Mouse (Mus musculus): ENCODE results near the gene Slfn14. TPM values are rescaled to one million over a fixed set of nuclear protein-coding genes. Genes with fewer than 3 reads are reported as not detected.
A peak's percentile ranks its signal among the peaks of the same experiment; 100 is the strongest.
"Not testable (repeated sequence)": the region's sequence is repeated elsewhere in the genome, so short reads cannot be mapped to it uniquely, and the experiment has no call there.

The Slfn14 gene
- polyA plus RNA-seq (2014; fragmentation: Nextera tagmentation; extraction: Ambion mirVana) = 3.1 and 3.9 TPM in 2 replicates

GRCm38 (mm10) chr11:83286566-83286965, at the start of gene Slfn14:
TSS of gene Slfn14 (minus strand) at chr11:83286726.
- H3K4me1 ChIP-seq (ENCODE audit: control insufficient read depth, insufficient read depth, low read length) = peaks cover 4% of the 10 kb centered on the region; the same call in 1 of the 2 replicates
- 45% methylated on average over 1 of the region's 1 CpGs for WGBS (ENCODE audit: insufficient replicate concordance)
- peak within 1 kb of the TSS; percentile 31 for H3K4me3 ChIP-seq (ENCODE audit: low read depth, low read length)
- H3K27me3 ChIP-seq (ENCODE audit: control insufficient read depth, insufficient read depth, low read length) = peaks cover 3% of the 10 kb centered on the region; the same call in 1 of the 2 replicates
- peak; percentile 50; the same call in 1 of the 2 replicates for ATAC-seq (replicated peaks; ENCODE audit: insufficient number of reproducible peaks, low FRiP score, low TSS enrichment)
- no peaks in the 10 kb centered on the region for H3K36me3 ChIP-seq (ENCODE audit: control insufficient read depth, insufficient read depth, low read length)
- H3K9ac ChIP-seq (ENCODE audit: low read depth, low read length) = 0 out of 2 replicates have a peak within 1 kb of the TSS, but pooled peaks have one; percentile 10
- peak within 1 kb of the TSS; percentile 35; the same call in 1 of the 2 replicates for H3K27ac ChIP-seq (ENCODE audit: low read depth, low read length)
- peak within 1 kb of the TSS; percentile 38 for H3K4me2 ChIP-seq
- H3K9me3 ChIP-seq (replicated peaks; ENCODE audit: control insufficient read depth, low read length) = no peaks in the 10 kb centered on the region

- WGBS (ENCODE audit: insufficient replicate concordance) = 88% methylated on average over 7 of the region's 7 CpGs
- no peak for ATAC-seq (replicated peaks; ENCODE audit: insufficient number of reproducible peaks, low FRiP score, low TSS enrichment)
- peaks cover 17% of the 10 kb centered on the region for H3K36me3 ChIP-seq (ENCODE audit: control insufficient read depth, insufficient read depth, low read length)
Observed at GRCm38 (mm10) chr11:83335826-83336225, 49.3 kb upstream of the Slfn14 start.

GRCm38 (mm10) chr11:83327427-83327826, 40.9 kb upstream of the Slfn14 start:
- no peak for ATAC-seq (replicated peaks; ENCODE audit: insufficient number of reproducible peaks, low FRiP score, low TSS enrichment)
- Histone ChIP-seq H3K9me3 (replicated peaks; ENCODE audit: control insufficient read depth, low read length) (no peaks in the 10 kb centered on the region), H3K4me1 (ENCODE audit: control insufficient read depth, insufficient read depth, low read length) (no peaks in the 10 kb centered on the region), H3K9ac (ENCODE audit: low read depth, low read length) (no peak overlapping the region), H3K27me3 (ENCODE audit: control insufficient read depth, insufficient read depth, low read length) (no peaks in the 10 kb centered on the region), H3K4me2 (no peak overlapping the region), H3K27ac (ENCODE audit: low read depth, low read length) (no peak overlapping the region), H3K36me3 (ENCODE audit: control insufficient read depth, insufficient read depth, low read length) (peaks cover 4% of the 10 kb centered on the region; the same call in 1 of the 2 replicates), H3K4me3 (ENCODE audit: low read depth, low read length) (no peak overlapping the region)
- WGBS (ENCODE audit: insufficient replicate concordance) = 58% methylated on average over 3 of the region's 3 CpGs

More at GRCm38 (mm10) chr11:83335826-83336225, 49.3 kb upstream of the Slfn14 start:
- Histone ChIP-seq H3K27ac (ENCODE audit: low read depth, low read length) (no peak overlapping the region), H3K4me3 (ENCODE audit: low read depth, low read length) (no peak overlapping the region), H3K9me3 (replicated peaks; ENCODE audit: control insufficient read depth, low read length) (no peaks in the 10 kb centered on the region), H3K9ac (ENCODE audit: low read depth, low read length) (no peak overlapping the region), H3K27me3 (ENCODE audit: control insufficient read depth, insufficient read depth, low read length) (no peaks in the 10 kb centered on the region), H3K4me2 (no peak overlapping the region), H3K4me1 (ENCODE audit: control insufficient read depth, insufficient read depth, low read length) (no peaks in the 10 kb centered on the region)

- H3K9ac ChIP-seq (ENCODE audit: low read depth, low read length); H3K4me3 ChIP-seq (ENCODE audit: low read depth, low read length); H3K9me3 ChIP-seq (replicated peaks; ENCODE audit: control insufficient read depth, low read length); ATAC-seq (replicated peaks; ENCODE audit: insufficient number of reproducible peaks, low FRiP score, low TSS enrichment); H3K4me2 ChIP-seq; H3K4me1 ChIP-seq (ENCODE audit: control insufficient read depth, insufficient read depth, low read length); H3K27ac ChIP-seq (ENCODE audit: low read depth, low read length); H3K27me3 ChIP-seq (ENCODE audit: control insufficient read depth, insufficient read depth, low read length): not testable (repeated sequence)
- WGBS (ENCODE audit: insufficient replicate concordance) = 87% methylated on average over 3 of the region's 3 CpGs
- peaks cover 11% of the 10 kb centered on the region for H3K36me3 ChIP-seq (ENCODE audit: control insufficient read depth, insufficient read depth, low read length)
Observed at GRCm38 (mm10) chr11:83326692-83327091, 40.2 kb upstream of the Slfn14 start.

GRCm38 (mm10) chr11:83319048-83319447, 32.5 kb upstream of the Slfn14 start:
- Histone ChIP-seq H3K9ac (ENCODE audit: low read depth, low read length) (no peak overlapping the region), H3K4me2 (no peak overlapping the region), H3K27ac (ENCODE audit: low read depth, low read length) (no peak overlapping the region), H3K4me1 (ENCODE audit: control insufficient read depth, insufficient read depth, low read length) (no peaks in the 10 kb centered on the region), H3K9me3 (replicated peaks; ENCODE audit: control insufficient read depth, low read length) (no peaks in the 10 kb centered on the region), H3K27me3 (ENCODE audit: control insufficient read depth, insufficient read depth, low read length) (no peaks in the 10 kb centered on the region), H3K36me3 (ENCODE audit: control insufficient read depth, insufficient read depth, low read length) (peaks cover 14% of the 10 kb centered on the region), H3K4me3 (ENCODE audit: low read depth, low read length) (no peak overlapping the region)
- 83% methylated on average over 4 of the region's 4 CpGs for WGBS (ENCODE audit: insufficient replicate concordance)
- no peak for ATAC-seq (replicated peaks; ENCODE audit: insufficient number of reproducible peaks, low FRiP score, low TSS enrichment)

GRCm38 (mm10) chr11:83312471-83312870, 25.9 kb upstream of the Slfn14 start:
- H3K4me1 ChIP-seq (ENCODE audit: control insufficient read depth, insufficient read depth, low read length) = no peaks in the 10 kb centered on the region
- no peaks in the 10 kb centered on the region for H3K27me3 ChIP-seq (ENCODE audit: control insufficient read depth, insufficient read depth, low read length)
- no peak overlapping the region for H3K27ac ChIP-seq (ENCODE audit: low read depth, low read length)
- no peak overlapping the region for H3K9ac ChIP-seq (ENCODE audit: low read depth, low read length)
- no peak overlapping the region for H3K4me2 ChIP-seq
- peaks cover 6% of the 10 kb centered on the region for H3K36me3 ChIP-seq (ENCODE audit: control insufficient read depth, insufficient read depth, low read length)
- ATAC-seq (replicated peaks; ENCODE audit: insufficient number of reproducible peaks, low FRiP score, low TSS enrichment) = no peak
- WGBS (ENCODE audit: insufficient replicate concordance) = 87% methylated on average over 5 of the region's 5 CpGs
- H3K9me3 ChIP-seq (replicated peaks; ENCODE audit: control insufficient read depth, low read length) = no peaks in the 10 kb centered on the region
- H3K4me3 ChIP-seq (ENCODE audit: low read depth, low read length) = no peak overlapping the region

GRCm38 (mm10) chr11:83306700-83307253, 20.3 kb upstream of the Slfn14 start:
- H3K4me3 ChIP-seq (ENCODE audit: low read depth, low read length) = no peak overlapping the region
- no peak for ATAC-seq (replicated peaks; ENCODE audit: insufficient number of reproducible peaks, low FRiP score, low TSS enrichment)

GRCm38 (mm10) chr11:83304485-83304884, 18.0 kb upstream of the Slfn14 start:
- no peak overlapping the region for H3K9ac ChIP-seq (ENCODE audit: low read depth, low read length)
- no peak for ATAC-seq (replicated peaks; ENCODE audit: insufficient number of reproducible peaks, low FRiP score, low TSS enrichment)
- H3K27ac ChIP-seq (ENCODE audit: low read depth, low read length) = no peak overlapping the region
- H3K36me3 ChIP-seq (ENCODE audit: control insufficient read depth, insufficient read depth, low read length) = no peaks in the 10 kb centered on the region; the same call in none of the 2 replicates
- H3K4me2 ChIP-seq = no peak overlapping the region; the same call in 1 of the 2 replicates
- H3K4me3 ChIP-seq (ENCODE audit: low read depth, low read length) = no peak overlapping the region
- no peaks in the 10 kb centered on the region for H3K9me3 ChIP-seq (replicated peaks; ENCODE audit: control insufficient read depth, low read length)
- 84% methylated on average over 2 of the region's 2 CpGs for WGBS (ENCODE audit: insufficient replicate concordance)
- no peaks in the 10 kb centered on the region for H3K27me3 ChIP-seq (ENCODE audit: control insufficient read depth, insufficient read depth, low read length)
- H3K4me1 ChIP-seq (ENCODE audit: control insufficient read depth, insufficient read depth, low read length) = peaks cover 10% of the 10 kb centered on the region

More at GRCm38 (mm10) chr11:83306700-83307253, 20.3 kb upstream of the Slfn14 start:
- no peaks in the 10 kb centered on the region for H3K27me3 ChIP-seq (ENCODE audit: control insufficient read depth, insufficient read depth, low read length)
- no peak overlapping the region for H3K27ac ChIP-seq (ENCODE audit: low read depth, low read length)
- no peaks in the 10 kb centered on the region for H3K9me3 ChIP-seq (replicated peaks; ENCODE audit: control insufficient read depth, low read length)
- H3K36me3 ChIP-seq (ENCODE audit: control insufficient read depth, insufficient read depth, low read length) = no peaks in the 10 kb centered on the region; the same call in none of the 2 replicates
- 80% methylated on average over 4 of the region's 4 CpGs for WGBS (ENCODE audit: insufficient replicate concordance)
- no peak overlapping the region for H3K4me2 ChIP-seq
- H3K9ac ChIP-seq (ENCODE audit: low read depth, low read length) = no peak overlapping the region
- H3K4me1 ChIP-seq (ENCODE audit: control insufficient read depth, insufficient read depth, low read length) = peaks cover 10% of the 10 kb centered on the region

- ATAC-seq (replicated peaks; ENCODE audit: insufficient number of reproducible peaks, low FRiP score, low TSS enrichment) = no peak
- Histone ChIP-seq H3K4me1 (ENCODE audit: control insufficient read depth, insufficient read depth, low read length) (peaks cover 10% of the 10 kb centered on the region), H3K36me3 (ENCODE audit: control insufficient read depth, insufficient read depth, low read length) (no peaks in the 10 kb centered on the region; the same call in none of the 2 replicates), H3K4me2 (peak overlapping the region; percentile 87), H3K9me3 (replicated peaks; ENCODE audit: control insufficient read depth, low read length) (no peaks in the 10 kb centered on the region), H3K27me3 (ENCODE audit: control insufficient read depth, insufficient read depth, low read length) (no peaks in the 10 kb centered on the region), H3K9ac (ENCODE audit: low read depth, low read length) (no peak overlapping the region), H3K27ac (ENCODE audit: low read depth, low read length) (no peak overlapping the region), H3K4me3 (ENCODE audit: low read depth, low read length) (peak overlapping the region; percentile 95)
- 43% methylated on average over 5 of the region's 5 CpGs for WGBS (ENCODE audit: insufficient replicate concordance)
Observed at GRCm38 (mm10) chr11:83303751-83304150, 17.2 kb upstream of the Slfn14 start.

Measured in heart, embryonic 11.5 days (tissue).